Mouse (Mus musculus): ENCODE results near the gene Ndst4. TPM values are rescaled to one million over a fixed set of nuclear protein-coding genes. Genes with fewer than 3 reads are reported as not detected.

Gene Ndst4
- polyA plus RNA-seq, 1 experiment from 2014 or later, result 2.6 TPM

DNA sequence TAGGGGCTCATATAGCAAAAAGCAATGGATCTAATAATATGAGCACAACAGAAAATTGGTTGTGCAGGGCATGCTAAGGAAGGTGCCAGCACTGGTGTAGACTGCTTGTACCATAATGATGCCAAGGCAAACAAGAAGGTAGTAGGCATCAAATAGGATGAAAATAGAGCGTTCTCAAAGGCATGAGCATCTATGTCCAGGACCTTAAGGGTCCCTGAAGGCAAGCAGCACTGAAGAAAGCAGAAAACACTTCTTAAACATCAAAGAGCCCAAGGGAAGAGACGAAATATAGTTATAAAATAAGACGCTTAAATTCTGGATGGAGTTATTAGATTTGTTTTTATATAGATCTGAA lies 341.2 kb downstream of the Ndst4 start:
- Histone ChIP-seq H3K36me3 (no peaks in the 10 kb centered on the region), H3K4me3 (no peak overlapping the region), H3K27ac (replicated peaks) (no peak overlapping the region), H3K4me1 (replicated peaks) (no peaks in the 10 kb centered on the region), H3K9ac (no peak overlapping the region), H3K9me3 (no peaks in the 10 kb centered on the region), H3K4me2 (no peak overlapping the region), H3K27me3 (no peaks in the 10 kb centered on the region)
- ATAC-seq (ENCODE audit: low read depth), result no peak
- WGBS, result 54% methylated on average over 3 of the region's 3 CpGs

DNA sequence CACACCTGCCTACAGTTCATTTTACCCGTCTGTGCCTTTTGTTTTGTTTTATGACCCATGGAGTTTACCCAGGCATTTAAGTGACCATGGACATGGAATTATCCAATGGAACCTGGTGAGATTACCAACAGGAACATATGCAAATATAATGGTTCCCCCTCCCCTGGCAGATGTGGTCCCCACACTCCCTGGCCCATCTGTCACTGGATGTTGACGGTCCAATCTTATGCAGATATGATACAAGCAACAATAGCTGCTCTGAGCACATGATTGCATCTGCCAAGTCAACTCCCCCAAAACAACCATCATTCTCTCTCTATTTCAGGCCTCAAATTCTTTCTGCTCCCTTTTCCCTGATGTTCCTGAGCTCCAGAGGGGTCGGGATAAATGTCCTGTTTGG lies 342.5 kb downstream of the Ndst4 start:
- ATAC-seq (ENCODE audit: low read depth), result no peak

GRCm38 (mm10) chr3:125756911-125757310 lies 353.0 kb downstream of the Ndst4 start:
- H3K27ac ChIP-seq (replicated peaks), result no peak overlapping the region
- no peaks in the 10 kb centered on the region for H3K9me3 ChIP-seq
- no peak for ATAC-seq (ENCODE audit: low read depth)
- H3K4me3 ChIP-seq, result no peak overlapping the region
- no peak overlapping the region for H3K4me2 ChIP-seq
- H3K27me3 ChIP-seq, result no peaks in the 10 kb centered on the region
- 79% methylated on average over 1 of the region's 1 CpGs for WGBS
- no peaks in the 10 kb centered on the region for H3K4me1 ChIP-seq (replicated peaks)
- no peak overlapping the region for H3K9ac ChIP-seq
- no peaks in the 10 kb centered on the region for H3K36me3 ChIP-seq

More for the DNA sequence above, 342.5 kb downstream of the Ndst4 start:
- Histone ChIP-seq H3K4me3 (no peak overlapping the region), H3K9ac (no peak overlapping the region), H3K9me3 (no peaks in the 10 kb centered on the region), H3K4me1 (replicated peaks) (no peaks in the 10 kb centered on the region), H3K27me3 (no peaks in the 10 kb centered on the region), H3K27ac (replicated peaks) (no peak overlapping the region), H3K36me3 (no peaks in the 10 kb centered on the region), H3K4me2 (no peak overlapping the region)
- WGBS, result 19% methylated on average over 3 of the region's 3 CpGs

DNA sequence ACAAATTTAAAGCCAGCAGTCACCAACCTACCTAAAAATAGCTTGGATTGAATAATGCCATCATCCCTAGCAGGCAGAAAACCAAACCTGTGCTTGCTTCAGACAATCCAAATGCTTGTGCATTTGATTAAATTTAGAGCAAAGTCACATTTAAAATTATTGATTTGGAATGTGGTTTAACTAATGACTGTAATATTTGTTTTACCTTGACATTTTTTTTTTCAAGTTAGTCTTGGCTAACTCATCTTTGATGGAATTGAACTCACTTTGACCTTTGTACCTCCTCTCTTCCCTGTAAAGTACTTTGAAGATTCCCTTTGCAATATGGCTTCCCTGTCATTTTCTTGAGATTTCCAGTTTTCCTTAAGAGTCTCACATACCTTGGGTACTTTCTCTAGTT lies 356.8 kb downstream of the Ndst4 start:
- no peaks in the 10 kb centered on the region for H3K9me3 ChIP-seq
- ATAC-seq (ENCODE audit: low read depth), result no peak
- H3K4me3 ChIP-seq, result no peak overlapping the region
- H3K36me3 ChIP-seq, result no peaks in the 10 kb centered on the region
- H3K4me2 ChIP-seq, result no peak overlapping the region
- H3K4me1 ChIP-seq (replicated peaks), result no peaks in the 10 kb centered on the region
- H3K27ac ChIP-seq (replicated peaks), result no peak overlapping the region
- no peak overlapping the region for H3K9ac ChIP-seq
- H3K27me3 ChIP-seq, result no peaks in the 10 kb centered on the region

All from neural tube, embryonic 13.5 days (tissue).